Mouse (Mus musculus) CD4-positive, CD25-positive, alpha-beta regulatory T cell, adult 4 months (primary cell): ENCODE data around the gene Ano3. TPM values are rescaled to one million over a fixed set of nuclear protein-coding genes. Genes with fewer than 3 reads are reported as not detected.
"Not testable (repeated sequence)": the region's sequence is repeated elsewhere in the genome, so short reads cannot be mapped to it uniquely, and the experiment has no call there.

ENCODE experiments used
- ATAC-seq: one replicate; pipeline ENCODE4 v1.8.0; 2017
- polyA plus RNA-seq, 2 experiments: library from polyadenylated mRNA; unstranded; fragments of 100-300 nt; shearing (Covaris generic); gene quantifications; one replicate each; pipeline ENCODE4 v1.2.1; 2017

Ano3 gene
- polyA plus RNA-seq, result under 1 TPM in 1 of 2 experiments, not detected in 1; 0.13 TPM

DNA sequence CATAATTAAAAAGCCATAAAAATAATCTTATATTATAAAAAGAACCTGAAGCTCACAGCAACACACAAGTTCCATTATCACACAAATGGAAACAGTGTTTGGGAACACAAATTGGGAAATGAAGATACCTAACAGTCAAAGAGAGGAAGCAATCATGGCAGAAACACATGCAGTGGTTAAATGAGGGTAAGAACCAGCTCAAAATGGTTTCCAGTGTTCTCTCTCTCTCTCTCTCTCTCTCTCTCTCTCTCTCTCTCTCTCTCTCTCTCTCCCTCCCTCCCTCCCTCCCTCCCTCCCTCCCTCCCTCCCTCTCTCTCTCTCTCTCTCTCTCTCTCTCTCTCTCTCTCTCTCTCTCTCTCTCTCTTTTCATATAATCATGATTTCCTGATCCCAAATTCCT is at the start of gene Ano3:
Gene Ano3 (minus strand): TSS at position 101 of the 400 bp plus-strand sequence.
- not testable (repeated sequence) for ATAC-seq

DNA sequence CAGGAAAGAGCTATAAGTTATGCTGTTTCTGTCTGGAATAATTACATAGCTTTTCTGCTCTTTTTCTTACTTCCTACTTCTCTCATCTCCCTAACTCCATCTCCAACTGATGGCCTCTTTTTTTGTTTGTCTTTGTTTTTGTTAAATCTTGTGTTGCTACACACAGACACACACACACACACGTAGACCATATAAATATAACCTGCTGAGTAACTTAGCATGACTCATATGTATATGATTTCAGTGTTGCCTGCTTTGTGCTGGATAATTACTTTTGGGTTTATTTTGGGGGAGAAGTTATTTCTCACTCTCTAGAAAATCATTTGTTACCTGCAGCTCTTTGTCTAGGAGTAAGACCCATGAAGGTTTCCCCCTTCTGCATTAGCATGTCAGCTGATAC is 39.3 kb upstream of the Ano3 start:
- no peak for ATAC-seq

DNA sequence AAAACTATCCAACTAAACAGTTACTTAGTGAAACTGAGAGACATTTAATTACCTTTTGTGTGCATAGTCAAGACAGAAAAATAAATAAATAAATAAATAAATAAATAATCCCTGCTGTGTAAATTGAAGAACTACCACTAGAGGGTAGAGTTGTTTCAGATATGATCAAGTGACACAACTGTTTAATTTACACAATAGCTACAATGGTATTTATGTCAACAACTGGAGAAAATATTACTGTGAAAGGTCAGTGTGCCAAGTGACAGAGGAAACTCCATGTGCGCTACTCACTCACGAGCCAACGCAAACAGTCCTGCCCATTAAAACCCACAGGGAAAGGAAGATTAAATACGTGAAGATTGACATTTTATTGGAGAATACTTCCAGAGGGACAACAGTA is 38.8 kb upstream of the Ano3 start:
- no peak for ATAC-seq

DNA sequence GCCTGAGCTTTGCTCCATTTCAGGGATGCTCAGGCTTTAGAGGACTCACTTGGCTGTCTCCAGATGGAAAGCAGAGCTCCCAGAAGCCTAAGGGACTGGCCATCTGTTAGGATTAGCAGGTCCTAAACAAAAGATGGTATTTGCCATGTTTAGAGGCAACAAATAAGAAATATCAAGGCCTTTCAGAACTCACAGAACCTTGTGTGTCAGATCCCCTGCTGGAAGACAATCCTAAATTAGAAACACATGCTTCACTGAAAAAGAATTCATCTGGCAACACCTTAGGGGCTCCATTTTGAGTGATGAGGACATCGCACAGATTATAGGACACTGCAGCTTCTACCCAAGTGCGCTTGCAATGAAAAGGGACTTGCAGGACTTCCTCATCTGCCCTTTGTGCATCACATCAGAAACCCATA is 35.1 kb upstream of the Ano3 start:
- ATAC-seq, result no peak

DNA sequence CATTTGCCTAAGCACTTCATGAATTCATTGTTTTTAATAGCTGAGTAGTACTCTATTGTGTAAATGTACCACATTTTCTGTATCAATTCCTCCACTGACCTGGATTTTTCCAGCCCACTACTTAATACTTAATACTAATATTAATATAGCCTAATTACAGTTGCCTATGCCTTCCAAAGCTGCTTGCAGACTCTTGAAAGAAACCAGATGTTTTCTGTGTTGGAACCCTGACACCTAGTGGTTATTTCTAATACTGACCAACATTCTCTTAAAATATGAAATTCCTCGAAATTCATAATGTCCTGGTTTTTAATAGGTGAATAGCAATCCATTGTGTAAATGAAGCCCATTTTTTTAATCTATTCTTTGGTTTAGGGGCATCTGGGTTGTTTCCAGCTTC is 31.0 kb upstream of the Ano3 start:
- no peak for ATAC-seq

DNA sequence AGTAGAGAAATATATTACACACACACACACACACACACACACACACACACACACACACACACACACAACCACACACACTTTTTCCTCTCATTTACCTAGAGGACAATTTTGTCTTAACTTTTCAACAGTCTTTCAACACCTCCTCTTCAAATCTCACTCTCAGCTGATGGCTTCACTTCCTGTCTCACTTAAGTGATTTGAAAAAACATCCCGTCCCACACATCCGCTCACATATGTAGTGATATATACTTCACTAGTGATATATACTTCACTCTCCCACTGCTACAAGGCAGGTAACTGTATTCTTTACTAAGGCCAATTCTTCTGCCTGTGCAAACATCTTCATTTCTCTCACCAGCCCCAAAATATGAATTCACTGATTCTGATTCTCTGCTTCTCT is 28.9 kb upstream of the Ano3 start:
- ATAC-seq, result no peak

DNA sequence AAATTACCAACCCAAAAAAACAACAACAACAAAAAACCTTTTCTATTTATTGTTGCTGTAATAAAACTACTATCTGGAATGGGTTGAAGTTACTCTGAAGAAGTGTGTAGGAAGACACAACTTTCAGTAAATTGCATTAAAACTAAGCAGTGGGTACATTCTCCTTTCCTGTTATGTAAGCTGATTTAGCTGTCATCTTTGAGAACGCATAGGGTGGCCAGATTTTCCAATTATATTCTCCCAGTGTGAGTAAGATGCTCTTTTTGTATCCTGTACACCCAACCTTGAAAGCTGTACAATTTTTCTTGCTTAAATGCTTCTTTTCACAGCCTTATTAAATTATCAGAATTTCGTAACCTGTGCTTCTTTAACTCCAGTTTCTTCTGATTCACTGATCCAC is 26.1 kb upstream of the Ano3 start:
- no peak for ATAC-seq

DNA sequence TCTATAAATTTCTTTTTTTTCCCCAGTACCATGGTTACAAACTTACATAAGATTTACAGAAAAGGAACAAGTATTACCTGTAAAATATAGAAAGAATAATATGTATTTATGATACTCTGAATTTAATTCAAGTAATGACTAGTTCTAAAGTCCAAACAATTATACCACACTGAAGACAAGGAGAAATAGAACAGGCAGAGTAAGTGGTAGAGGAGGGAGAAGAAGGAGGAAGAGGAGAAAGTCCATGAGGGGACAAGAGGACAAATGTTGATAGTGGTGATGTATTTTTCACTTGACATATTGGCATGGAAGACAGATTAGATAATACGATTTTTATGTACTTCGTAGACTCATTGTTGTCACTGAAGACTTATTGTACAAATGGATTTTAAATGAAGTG is 19.4 kb upstream of the Ano3 start:
- ATAC-seq, result no peak

DNA sequence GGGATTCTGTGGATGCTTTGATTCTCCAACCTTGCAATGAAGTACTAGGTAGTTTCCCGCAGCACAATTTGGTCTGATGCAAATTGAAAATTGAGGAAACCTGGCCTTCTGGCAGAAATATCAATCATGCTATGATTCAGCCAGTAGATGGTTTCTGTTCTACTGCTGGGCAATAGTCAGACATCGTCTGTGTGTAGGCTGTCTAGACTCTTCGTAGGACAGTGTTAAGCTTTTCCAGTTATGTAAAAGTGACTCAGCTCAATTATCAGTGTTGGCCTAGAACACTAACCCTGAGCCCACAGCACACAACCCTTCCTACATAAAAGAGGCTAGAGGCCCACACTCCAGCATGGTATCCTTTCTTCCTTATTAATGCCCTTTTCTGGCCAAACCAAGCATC is 14.7 kb upstream of the Ano3 start:
- ATAC-seq, result no peak

DNA sequence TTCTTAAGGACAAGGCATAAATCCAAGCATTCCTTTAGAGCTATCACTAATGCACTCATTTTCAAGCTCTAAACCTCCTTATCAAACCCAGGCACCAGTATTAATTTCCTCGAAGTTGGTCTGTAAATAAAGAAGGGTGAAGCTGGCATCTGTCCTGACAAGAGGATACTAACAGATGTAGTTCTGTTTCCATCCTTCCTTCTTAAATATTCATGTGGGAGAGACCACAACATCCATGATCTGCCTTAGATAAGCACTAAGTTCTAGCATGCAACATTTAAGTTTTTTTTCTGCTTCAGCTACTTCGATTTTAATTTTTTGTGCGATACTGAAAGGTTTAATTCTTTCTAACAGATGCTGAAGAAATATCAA is 305 bp downstream of the Ano3 start:
- ATAC-seq, result no peak

DNA sequence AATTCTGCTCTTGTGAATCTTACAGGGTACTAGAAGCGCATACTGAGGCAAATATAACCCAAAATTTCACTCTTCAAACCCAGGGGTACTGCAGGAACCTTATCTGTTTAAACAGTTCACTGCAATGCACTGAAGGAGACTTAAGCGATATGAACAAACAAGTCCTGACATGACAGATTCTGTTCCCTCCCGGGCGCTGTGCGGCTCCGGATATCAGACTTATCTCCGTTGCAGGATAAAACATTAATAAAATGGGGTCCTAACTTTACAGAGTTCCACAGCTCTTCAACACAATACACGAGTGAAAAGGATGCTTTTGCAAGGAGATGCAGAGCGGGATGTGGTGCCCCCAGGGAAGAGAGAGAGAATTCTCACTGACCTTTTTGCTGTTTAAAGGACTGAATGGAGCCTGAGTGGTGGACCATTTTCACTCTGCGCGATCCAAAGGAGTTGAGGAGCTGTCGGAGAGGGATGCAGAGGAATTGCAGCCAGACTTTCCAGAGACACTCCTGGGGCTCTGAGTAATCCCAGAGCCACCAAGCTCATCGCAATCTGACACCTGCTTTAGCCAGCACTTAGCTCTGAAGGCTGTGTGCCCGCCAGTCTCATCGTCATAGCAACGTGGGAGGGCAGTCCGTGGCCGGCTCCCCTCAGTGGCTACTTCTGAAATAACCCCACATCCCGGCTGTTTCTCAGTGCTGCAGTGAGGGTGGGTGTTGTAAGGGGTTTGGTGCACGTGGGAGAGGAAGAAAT is 868 bp downstream of the Ano3 start:
- ATAC-seq, result no peak

DNA sequence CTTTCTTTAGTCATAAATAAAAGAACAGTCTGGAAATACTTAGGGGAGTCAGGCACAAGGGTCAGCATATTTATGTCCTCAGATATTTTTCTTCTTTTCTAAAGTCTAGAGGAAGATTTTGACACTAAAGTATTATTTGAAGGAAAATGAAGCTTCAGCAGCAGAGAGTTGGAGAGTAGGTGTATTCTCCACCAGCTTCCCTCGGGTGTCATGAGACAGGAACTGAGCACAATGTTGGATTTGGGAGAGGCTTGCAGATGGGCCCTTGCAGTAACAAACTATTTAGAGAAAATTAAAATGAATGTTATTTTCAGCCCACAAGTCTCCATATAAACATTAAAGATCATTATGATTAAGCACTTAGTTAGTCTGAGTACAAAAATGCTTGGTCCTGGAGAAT is 5.6 kb downstream of the Ano3 start:
- ATAC-seq, result no peak

DNA sequence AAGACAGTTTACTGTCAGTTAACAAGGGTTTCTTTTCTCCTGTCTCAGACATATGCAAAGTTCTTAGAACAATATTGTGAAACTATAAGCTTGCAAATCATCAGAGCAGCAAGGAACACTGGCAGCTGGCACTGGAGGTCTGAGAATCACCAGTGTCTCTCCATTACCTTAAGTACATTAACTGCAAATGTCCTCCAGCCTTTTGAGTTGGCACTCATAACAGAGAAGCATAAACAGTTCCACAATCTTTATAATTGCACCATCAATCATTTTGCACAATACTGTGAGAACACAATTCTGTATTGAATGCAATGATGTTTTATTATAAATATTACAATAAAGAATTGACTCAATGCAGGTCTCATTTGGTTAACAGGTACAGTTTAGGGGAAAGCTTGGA is 15.0 kb downstream of the Ano3 start:
- ATAC-seq, result no peak

DNA sequence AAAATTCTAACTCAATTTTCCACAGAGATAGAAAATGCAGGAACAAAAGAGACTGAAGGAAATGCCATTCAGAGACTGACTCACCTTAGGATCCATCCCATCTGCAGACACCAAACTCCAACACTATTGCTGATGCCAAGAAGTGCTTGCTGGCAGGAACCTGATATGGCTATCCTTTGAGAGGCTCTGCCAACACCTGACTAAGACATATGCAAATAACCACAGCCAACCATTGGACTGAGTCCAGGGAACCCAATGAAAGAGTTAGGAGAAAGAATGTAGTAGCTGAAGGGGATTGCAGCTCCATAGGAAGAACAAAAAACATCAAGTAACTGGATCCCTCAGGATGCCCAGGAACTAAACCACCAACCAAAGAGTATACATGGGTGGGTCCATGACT is 21.6 kb downstream of the Ano3 start:
- no peak for ATAC-seq

DNA sequence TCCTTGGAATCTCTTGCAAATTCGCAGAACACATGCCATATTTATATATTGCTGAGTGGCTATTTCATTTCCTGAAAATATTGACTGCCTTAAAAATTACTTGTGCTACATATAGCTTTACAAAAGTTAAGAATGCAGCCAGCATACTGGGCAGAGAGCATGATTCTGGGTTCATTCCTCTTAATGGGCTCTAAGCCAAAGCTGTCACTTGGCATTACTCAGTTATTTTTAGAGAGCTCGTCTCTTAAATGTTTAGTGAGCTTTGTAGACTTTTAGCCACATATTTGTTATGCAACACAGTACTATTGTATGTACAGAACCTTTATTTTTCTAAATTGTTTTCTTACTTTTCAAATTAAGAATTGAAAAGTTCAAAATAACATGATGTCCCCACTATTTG is 41.2 kb downstream of the Ano3 start:
- no peak for ATAC-seq

DNA sequence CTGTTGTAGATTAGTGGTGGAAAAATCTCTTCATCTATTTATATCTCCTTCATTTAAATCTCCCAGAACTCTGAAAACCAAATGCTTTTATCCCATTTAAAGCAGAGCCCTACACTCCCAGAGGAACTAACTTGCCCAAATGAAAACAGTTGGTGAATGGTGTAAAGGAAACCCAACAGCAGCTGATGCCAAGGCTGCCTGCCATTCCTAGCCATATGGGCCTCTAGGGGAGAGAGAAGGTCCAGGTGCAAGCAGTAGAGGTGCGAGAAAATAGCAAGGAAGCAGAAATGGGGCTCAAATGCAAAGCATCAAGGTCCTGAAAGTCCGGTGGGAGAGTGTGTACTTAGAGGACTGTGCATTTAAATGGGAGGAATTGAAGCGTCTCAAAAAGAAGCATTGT is 44.2 kb downstream of the Ano3 start:
- ATAC-seq, result no peak

DNA sequence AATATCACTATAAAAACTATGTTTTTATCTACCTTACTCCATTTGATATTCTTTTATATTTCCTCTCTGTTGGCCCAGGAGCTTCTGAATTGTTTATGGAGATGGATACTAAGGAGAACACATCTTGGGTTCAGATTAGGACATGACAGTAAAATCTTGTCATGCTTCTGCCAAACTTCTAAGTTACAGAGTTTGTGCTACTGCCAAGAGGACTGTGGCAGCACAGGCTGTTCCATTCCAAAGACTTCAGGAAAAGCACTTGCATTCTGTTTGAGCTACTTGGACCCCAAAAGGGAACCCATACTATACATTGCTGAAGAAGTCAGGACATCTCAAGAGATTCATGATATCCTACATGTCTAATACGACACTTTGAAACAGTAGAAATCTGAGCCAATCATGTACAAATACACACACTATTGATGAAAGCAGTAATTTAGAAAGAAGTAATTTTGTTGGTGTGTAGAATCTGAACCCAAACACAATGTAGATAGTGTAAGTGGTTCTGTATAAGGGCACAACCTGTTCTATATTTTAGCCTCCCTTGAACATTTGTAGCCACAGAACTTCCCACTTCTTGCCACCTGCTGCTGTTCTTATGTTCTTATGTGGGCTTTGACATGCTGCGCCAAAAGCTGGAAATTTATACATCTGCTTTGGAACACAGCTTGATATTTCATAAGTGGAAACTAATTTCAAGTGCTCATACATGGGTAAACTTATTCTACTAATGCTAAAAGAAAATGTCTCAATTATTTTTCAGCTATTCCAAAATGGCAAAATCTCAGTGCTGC is 54.0 kb downstream of the Ano3 start:
- no peak for ATAC-seq

DNA sequence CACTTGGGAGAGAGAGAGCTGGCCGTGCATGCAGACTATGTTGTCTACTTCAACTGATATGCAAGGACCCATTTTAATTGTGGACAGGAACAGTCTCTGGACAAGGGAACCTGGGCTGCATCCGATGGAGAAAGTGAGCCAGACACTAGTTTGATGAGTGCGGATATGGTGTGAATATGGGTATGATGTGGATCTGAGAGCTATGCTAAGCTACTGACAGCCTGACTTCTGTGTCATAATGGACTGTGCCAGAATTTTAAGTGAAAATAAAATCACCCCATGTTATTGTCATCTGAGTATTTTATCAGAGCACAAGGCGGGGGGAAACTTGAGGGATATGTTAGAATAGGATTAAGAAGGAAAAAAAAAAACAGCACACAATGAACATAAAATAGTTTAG is 79.1 kb downstream of the Ano3 start:
- no peak for ATAC-seq

DNA sequence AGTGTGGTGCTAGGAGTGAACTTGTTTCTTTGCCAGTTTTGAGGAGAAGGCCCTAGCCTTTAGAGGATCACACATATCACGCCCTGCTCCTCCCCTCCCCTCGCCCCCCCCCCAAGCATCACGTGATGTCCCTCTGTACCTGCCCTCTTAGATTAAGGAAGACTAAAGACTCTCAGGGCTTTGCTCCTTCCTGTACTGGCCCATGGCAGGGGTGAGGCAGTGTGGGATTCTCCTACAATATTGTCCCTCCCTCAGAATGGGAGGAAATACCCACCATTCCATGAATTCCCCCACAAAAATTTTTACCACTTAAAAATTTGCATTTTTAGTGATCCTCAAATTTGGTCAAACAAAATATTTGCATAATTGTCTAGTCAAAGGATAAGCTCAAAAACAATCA is 85.1 kb downstream of the Ano3 start:
- ATAC-seq, result no peak

DNA sequence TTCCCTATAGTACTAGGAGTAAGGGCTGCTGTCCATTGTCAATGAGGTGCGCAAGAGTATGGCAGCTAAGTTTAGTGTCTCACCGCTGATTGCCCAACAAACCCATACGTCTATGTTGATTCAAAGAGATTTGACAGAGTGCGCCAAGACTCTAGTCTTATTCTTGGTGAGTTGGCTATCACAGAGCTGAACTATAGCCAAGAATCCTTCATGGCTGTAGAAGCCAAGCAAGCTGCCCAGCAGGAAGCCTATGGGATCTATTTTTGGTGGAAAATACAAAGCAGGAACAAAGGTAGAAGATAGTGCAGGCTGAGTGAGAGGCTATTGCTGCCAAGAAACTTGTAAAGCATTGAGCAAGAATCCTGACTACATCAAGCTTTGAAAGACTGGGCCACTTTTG is 87.3 kb downstream of the Ano3 start:
- ATAC-seq, result no peak

DNA sequence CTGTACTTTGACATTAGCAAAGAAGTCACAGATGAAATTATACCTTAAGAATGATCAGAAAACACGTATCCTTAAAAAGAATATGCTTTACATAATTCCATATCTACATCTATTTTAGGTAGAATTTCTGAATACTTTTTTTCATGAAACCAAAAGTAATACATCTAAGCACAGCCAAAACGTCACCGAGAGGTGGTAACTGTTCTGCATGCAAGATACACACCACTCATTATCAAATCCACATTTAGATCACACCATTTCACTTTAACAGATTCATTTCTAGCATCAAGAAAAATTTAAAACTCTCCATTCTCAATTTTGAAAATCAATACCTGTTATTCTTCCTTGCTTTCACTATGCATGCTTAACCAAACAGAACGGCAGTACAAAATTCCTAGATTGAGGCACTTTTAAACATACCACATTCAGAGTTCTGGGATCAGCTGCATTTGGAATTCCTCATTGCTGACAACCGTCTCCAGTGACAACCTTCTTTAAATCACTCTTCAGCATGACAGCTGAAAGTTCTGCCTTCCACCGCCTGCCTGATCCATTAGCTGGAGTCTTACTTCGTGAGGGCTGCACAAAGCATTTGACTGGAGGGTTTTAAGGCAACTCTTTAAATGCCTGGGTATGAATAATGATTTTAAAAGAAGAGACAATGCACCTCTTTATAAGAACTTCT is 111.0 kb downstream of the Ano3 start:
- ATAC-seq, result no peak

DNA sequence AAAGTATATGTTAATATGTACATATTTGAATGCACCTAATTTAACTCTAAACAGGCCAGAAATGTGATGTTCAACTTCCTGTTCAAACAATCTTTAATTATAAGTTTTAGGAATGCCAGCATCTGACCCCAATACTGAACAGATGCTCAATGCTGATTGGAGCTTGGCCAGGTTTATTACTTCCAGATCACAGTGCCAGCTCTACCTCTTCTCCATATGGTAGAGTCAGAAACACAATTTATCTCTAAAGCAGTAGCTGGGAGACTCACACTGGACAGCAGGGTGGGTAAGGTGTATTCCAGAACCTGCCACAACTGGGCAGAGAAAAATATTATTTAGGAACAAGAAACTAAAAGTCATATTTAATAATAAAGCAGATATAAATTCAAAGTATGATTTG is 134.5 kb downstream of the Ano3 start:
- ATAC-seq, result no peak

DNA sequence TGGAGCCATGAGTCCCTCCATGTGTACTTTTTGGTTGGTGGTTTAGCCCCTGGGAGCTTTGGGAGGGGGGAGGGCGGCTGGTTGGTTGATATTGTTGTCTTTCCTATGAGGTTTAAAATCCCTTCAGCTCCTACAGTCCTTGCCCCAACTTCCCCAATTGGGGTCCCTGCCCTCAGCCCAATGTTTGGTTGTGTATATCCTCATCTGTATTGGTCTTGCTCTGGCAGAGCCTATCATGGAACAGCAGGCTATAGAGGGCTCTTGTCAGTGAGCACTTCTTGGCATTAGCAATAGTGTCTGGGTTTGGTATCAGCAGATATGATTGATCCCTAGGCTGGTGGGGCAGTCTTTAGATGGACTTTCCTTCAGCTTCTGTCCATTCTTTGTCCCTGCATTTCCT is 135.8 kb downstream of the Ano3 start:
- no peak for ATAC-seq
